Mouse (Mus musculus): ENCODE measurements around the gene Eif3k.
"Not testable (repeated sequence)": the region's sequence is repeated elsewhere in the genome, so short reads cannot be mapped to it uniquely, and the experiment has no call there.

Eif3k gene

GRCm38 (mm10) chr7:28985207-28985606 lies 3.5 kb upstream of the Eif3k start:
- DNase-seq (ENCODE audit: low read depth): peak; percentile 67

GRCm38 (mm10) chr7:28984452-28984851 lies 2.8 kb upstream of the Eif3k start:
- no peak for DNase-seq (ENCODE audit: low read depth)

GRCm38 (mm10) chr7:28983849-28984248 lies 2.2 kb upstream of the Eif3k start:
- no peak for DNase-seq (ENCODE audit: low read depth)

- DNase-seq (ENCODE audit: low read depth): peak; percentile 69
Observed at GRCm38 (mm10) chr7:28983141-28983564, 1.5 kb upstream of the Eif3k start.

GRCm38 (mm10) chr7:28982274-28983013 lies 780 bp upstream of the Eif3k start:
- DNase-seq (ENCODE audit: low read depth): peak; percentile 83

- DNase-seq (ENCODE audit: low read depth): no peak
Observed at GRCm38 (mm10) chr7:28977556-28977955, 4.1 kb downstream of the Eif3k start.

GRCm38 (mm10) chr7:28973025-28973424 lies 8.6 kb downstream of the Eif3k start:
- no peak for DNase-seq (ENCODE audit: low read depth)

- DNase-seq (ENCODE audit: low read depth): peak; percentile 80
Observed at GRCm38 (mm10) chr7:28972542-28972985, 9.1 kb downstream of the Eif3k start.

GRCm38 (mm10) chr7:28971770-28972269 lies 9.8 kb downstream of the Eif3k start:
- DNase-seq (ENCODE audit: low read depth): no peak

- DNase-seq (ENCODE audit: low read depth): peak; percentile 59
Observed at GRCm38 (mm10) chr7:28971029-28971428, 10.6 kb downstream of the Eif3k start.

GRCm38 (mm10) chr7:28969672-28970394 lies 11.8 kb downstream of the Eif3k start:
- DNase-seq (ENCODE audit: low read depth): no peak

- no peak for DNase-seq (ENCODE audit: low read depth)
Observed at GRCm38 (mm10) chr7:28969271-28969670, 12.4 kb downstream of the Eif3k start.

- DNase-seq (ENCODE audit: low read depth): not testable (repeated sequence)
Observed at GRCm38 (mm10) chr7:28968120-28968519, 13.5 kb downstream of the Eif3k start.

- DNase-seq (ENCODE audit: low read depth): no peak
Observed at GRCm38 (mm10) chr7:28966751-28967505, 14.7 kb downstream of the Eif3k start.

- no peak for DNase-seq (ENCODE audit: low read depth)
Observed at GRCm38 (mm10) chr7:28966181-28966580, 15.5 kb downstream of the Eif3k start.

- DNase-seq (ENCODE audit: low read depth): no peak
Observed at GRCm38 (mm10) chr7:28965346-28965840, 16.3 kb downstream of the Eif3k start.

- DNase-seq (ENCODE audit: low read depth): no peak
Observed at GRCm38 (mm10) chr7:28963399-28963923, 18.2 kb downstream of the Eif3k start.

- peak; percentile 98 for DNase-seq (ENCODE audit: low read depth)
Observed at GRCm38 (mm10) chr7:28961927-28962670, 19.6 kb downstream of the Eif3k start, which contains the start of gene Actn4. Actn4 (minus strand) TSS chr7:28962340.

GRCm38 (mm10) chr7:28961584-28961926 lies 20.1 kb downstream of the Eif3k start:
- DNase-seq (ENCODE audit: low read depth): no peak

GRCm38 (mm10) chr7:28960354-28961046 lies 21.2 kb downstream of the Eif3k start:
- DNase-seq (ENCODE audit: low read depth): no peak

Measured in 416B (cell line).